Mouse (Mus musculus): ENCODE data around the gene Abcb11. TPM values are rescaled to one million over a fixed set of nuclear protein-coding genes. Genes with fewer than 3 reads are reported as not detected.

Gene Abcb11
- polyA plus RNA-seq, 1 experiment = 3.9 TPM

- Histone ChIP-seq H3K4me1 (ENCODE audit: control insufficient read depth, insufficient read depth, low read length) (no peaks in the 10 kb centered on the region), H3K4me3 (replicated peaks; ENCODE audit: control insufficient read depth, low read depth, low read length) (no peak overlapping the region), H3K27ac (ENCODE audit: control insufficient read depth, insufficient read depth, low read depth, low read length, poor library complexity) (no peak overlapping the region)
- TF ChIP-seq CTCF (IDR thresholded peaks at IDR 0.05; ENCODE audit: control insufficient read depth, insufficient read depth, low read length) = no peak
- TF ChIP-seq POLR2A (IDR thresholded peaks at IDR 0.05; ENCODE audit: borderline replicate concordance, control insufficient read depth, low read depth, low read length) = no peak
- WGBS = 84% methylated on average over 5 of the region's 5 CpGs
These were observed 148.9 kb downstream of the Abcb11 start for GRCm38 (mm10) chr2:69193555-69193954.

GRCm38 (mm10) chr2:69191059-69191458 is 151.4 kb downstream of the Abcb11 start:
- TF ChIP-seq POLR2A (IDR thresholded peaks at IDR 0.05; ENCODE audit: borderline replicate concordance, control insufficient read depth, low read depth, low read length) = no peak
- no peak for TF ChIP-seq CTCF (IDR thresholded peaks at IDR 0.05; ENCODE audit: control insufficient read depth, insufficient read depth, low read length)
- H3K4me1 ChIP-seq (ENCODE audit: control insufficient read depth, insufficient read depth, low read length) = no peaks in the 10 kb centered on the region
- 62% methylated on average over 5 of the region's 5 CpGs for WGBS

GRCm38 (mm10) chr2:69189222-69189621 is 153.2 kb downstream of the Abcb11 start:
- TF ChIP-seq POLR2A (IDR thresholded peaks at IDR 0.05; ENCODE audit: borderline replicate concordance, control insufficient read depth, low read depth, low read length) (no peak), CTCF (IDR thresholded peaks at IDR 0.05; ENCODE audit: control insufficient read depth, insufficient read depth, low read length) (no peak)
- no peak overlapping the region for H3K4me3 ChIP-seq (replicated peaks; ENCODE audit: control insufficient read depth, low read depth, low read length)
- 72% methylated on average over 4 of the region's 4 CpGs for WGBS

More at GRCm38 (mm10) chr2:69191059-69191458, 151.4 kb downstream of the Abcb11 start:
- Histone ChIP-seq H3K27ac (ENCODE audit: control insufficient read depth, insufficient read depth, low read depth, low read length, poor library complexity) (no peak overlapping the region), H3K4me3 (replicated peaks; ENCODE audit: control insufficient read depth, low read depth, low read length) (no peak overlapping the region)

GRCm38 (mm10) chr2:69188732-69189131 is 153.7 kb downstream of the Abcb11 start:
- TF ChIP-seq CTCF (IDR thresholded peaks at IDR 0.05; ENCODE audit: control insufficient read depth, insufficient read depth, low read length) (no peak), POLR2A (IDR thresholded peaks at IDR 0.05; ENCODE audit: borderline replicate concordance, control insufficient read depth, low read depth, low read length) (no peak)
- Histone ChIP-seq H3K27ac (ENCODE audit: control insufficient read depth, insufficient read depth, low read depth, low read length, poor library complexity) (no peak overlapping the region), H3K4me1 (ENCODE audit: control insufficient read depth, insufficient read depth, low read length) (no peaks in the 10 kb centered on the region), H3K4me3 (replicated peaks; ENCODE audit: control insufficient read depth, low read depth, low read length) (no peak overlapping the region)
- 72% methylated on average over 6 of the region's 6 CpGs for WGBS

More at GRCm38 (mm10) chr2:69189222-69189621, 153.2 kb downstream of the Abcb11 start:
- Histone ChIP-seq H3K4me1 (ENCODE audit: control insufficient read depth, insufficient read depth, low read length) (no peaks in the 10 kb centered on the region), H3K27ac (ENCODE audit: control insufficient read depth, insufficient read depth, low read depth, low read length, poor library complexity) (no peak overlapping the region)

Other genes with a start within 250 kb of the Abcb11 start
- gene Nostrin, start 206.8 kb downstream of the Abcb11 start, polyA plus RNA-seq (2011; ENCODE audit: insufficient read depth, insufficient read length, low replicate concordance, missing spikeins) = 0.99 TPM in 1 of 2 replicates, not detected in the other
- 50.0 and 66.2 TPM in 2 replicates for gene Spc25, start 136.4 kb downstream of the Abcb11 start, polyA plus RNA-seq (2011; ENCODE audit: insufficient read depth, insufficient read length, low replicate concordance, missing spikeins)
- gene G6pc2, start 131.5 kb downstream of the Abcb11 start, polyA plus RNA-seq (2011; ENCODE audit: insufficient read depth, insufficient read length, low replicate concordance, missing spikeins) = not detected in 2 replicates
- 1.7 and 3.1 TPM in 2 replicates for gene Dhrs9, start 37.8 kb upstream of the Abcb11 start, polyA plus RNA-seq (2011; ENCODE audit: insufficient read depth, insufficient read length, low replicate concordance, missing spikeins)
- 0.35 TPM in 1 of 2 replicates, not detected in the other for gene Lrp2, start 243.4 kb upstream of the Abcb11 start, polyA plus RNA-seq (2011; ENCODE audit: insufficient read depth, insufficient read length, low replicate concordance, missing spikeins)

All from bone marrow, adult 2 months (tissue).